Mouse (Mus musculus) liver (tissue): ENCODE measurements around the gene Dhdh.
A peak's percentile ranks its signal among the peaks of the same experiment; 100 is the strongest.
"Not testable (repeated sequence)": the region's sequence is repeated elsewhere in the genome, so short reads cannot be mapped to it uniquely, and the experiment has no call there.

Experiments
- DNase-seq: peaks from one replicate; pipeline ENCODE4 v3.0.0-alpha.2; 2020; ENCODE audit warnings: mixed read lengths

Gene Dhdh

GRCm38 (mm10) chr7:45509912-45510787 lies 21.5 kb upstream of the Dhdh start, which contains the start of gene Nucb1:
TSS of gene Nucb1 (minus strand) at chr7:45510406.
- peak; percentile 96 for DNase-seq

GRCm38 (mm10) chr7:45509181-45509882 lies 20.7 kb upstream of the Dhdh start:
- DNase-seq, result peak; percentile 67

DNA sequence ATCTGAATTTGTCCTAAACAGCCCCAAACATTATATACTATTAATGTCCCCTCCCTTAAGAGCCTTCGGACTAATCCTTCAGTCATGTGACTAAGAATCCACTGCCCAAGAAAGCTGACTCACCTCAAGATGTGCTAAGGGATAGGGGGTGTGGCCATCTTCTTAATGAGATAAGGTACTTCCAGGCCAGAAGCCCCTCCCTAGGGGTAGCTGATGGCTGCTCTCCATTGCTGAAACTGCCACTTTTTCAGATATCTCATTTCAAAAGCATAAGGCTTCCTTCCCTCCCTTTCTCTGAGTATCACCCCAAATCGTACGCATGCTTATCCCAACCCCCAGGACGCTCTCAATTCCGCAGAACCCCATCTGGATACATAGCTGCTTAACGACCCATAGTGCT lies 20.0 kb upstream of the Dhdh start:
- DNase-seq, result peak; percentile 85

DNA sequence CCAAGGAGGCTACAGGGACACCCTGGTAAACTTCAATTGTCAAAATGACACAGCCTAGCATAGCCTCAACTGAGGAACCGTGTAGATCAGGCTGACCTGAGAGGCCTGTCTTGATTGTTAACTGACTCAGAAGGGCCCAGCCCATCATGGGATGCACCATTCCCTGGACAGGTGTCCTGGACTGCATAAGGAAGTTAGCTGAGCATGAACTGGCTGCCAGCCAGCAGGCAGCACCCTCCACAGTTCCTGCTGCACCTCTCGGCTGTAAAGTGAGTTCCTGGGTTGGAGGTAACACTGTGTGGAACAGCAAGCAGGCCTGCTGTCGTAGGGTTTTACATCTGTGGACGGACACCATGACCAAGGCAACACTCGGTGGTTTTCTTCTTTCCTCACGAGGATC lies 19.0 kb upstream of the Dhdh start:
- no peak for DNase-seq

- no peak for DNase-seq
Measured at GRCm38 (mm10) chr7:45498427-45498826, 9.8 kb upstream of the Dhdh start.

DNA sequence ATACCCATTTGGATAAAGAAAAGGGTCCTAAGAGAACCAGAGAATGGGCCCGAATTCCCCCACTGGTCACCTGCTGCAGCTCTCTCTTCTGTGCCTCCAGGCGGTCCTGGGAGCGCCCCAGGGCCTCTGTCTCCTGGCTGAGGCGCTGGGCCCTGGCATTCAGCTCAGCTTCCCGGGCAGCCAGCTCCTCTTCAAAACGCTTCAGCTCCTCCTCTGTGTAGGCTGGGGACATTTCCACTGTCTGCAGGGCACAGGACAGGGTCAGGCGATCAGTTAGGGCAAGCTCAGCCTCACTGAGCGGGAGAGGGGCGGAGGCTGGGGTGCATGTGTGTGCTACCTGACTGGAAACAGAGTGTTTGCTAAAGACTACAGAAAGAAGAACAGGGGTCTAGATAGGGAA lies 5.9 kb upstream of the Dhdh start:
- DNase-seq, result no peak

- no peak for DNase-seq
Measured at GRCm38 (mm10) chr7:45492951-45493350, 4.3 kb upstream of the Dhdh start.

- DNase-seq, result no peak
Measured at GRCm38 (mm10) chr7:45492225-45492844, 3.7 kb upstream of the Dhdh start.

DNA sequence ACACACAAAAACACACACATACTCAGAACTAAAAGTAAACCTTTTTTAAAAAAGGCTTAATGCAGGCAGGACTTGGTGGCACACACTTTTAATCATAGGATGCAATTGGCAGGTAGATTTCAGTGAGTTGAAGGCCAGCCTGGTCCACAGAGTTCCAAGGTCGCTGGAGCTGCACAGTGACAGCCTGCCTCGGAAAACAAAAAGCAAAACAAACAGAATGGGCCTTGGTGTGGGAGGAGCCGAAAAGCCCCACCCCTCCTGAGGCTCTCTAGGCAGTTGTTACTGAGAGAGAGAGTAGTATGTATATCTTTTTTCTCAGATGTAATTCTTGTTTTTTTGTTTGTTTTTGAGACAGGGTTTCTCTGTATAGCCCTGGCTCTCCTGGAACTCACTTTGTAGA lies 2.7 kb upstream of the Dhdh start:
- peak; percentile 63 for DNase-seq

DNA sequence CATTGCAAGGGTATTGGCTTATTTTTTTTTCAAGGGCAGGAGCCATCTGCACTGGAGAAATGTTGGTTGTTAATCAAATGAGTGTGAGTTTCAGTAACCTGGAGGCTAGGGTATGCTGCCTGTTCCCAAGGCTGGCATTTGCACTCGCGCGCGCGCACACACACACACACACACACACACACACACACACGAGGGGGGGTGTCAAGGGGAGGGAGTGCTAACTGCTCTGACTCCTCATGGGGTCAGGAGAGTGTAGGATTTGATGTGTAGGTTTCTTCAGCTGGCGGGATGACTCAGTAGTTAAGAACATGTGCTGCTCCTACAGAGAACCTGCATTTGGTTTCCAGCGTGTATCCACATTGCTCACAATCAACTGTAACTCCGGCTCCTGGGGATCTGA lies 2.2 kb upstream of the Dhdh start:
- DNase-seq, result peak; percentile 30

DNA sequence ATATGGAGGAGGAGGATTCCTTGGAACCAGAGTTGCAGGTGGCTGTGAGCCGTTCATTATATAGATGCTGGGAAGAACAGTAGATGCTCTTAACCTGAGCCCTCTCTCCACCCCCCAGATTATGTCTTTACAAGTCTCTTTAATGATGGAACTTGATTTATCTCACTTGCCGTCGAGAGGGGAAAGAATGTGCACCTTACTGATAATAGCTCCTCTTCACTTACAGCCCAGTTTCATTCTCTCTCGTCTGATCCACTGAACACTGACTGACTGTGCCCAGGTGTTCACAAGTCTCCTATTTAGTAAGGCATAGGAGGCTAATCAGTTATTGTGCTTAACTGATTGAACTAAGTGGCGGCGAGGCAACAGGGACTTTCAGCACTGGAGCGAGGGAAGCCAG lies 973 bp upstream of the Dhdh start:
- DNase-seq, result no peak

- no peak for DNase-seq
Measured at GRCm38 (mm10) chr7:45487861-45488292, 728 bp downstream of the Dhdh start.

DNA sequence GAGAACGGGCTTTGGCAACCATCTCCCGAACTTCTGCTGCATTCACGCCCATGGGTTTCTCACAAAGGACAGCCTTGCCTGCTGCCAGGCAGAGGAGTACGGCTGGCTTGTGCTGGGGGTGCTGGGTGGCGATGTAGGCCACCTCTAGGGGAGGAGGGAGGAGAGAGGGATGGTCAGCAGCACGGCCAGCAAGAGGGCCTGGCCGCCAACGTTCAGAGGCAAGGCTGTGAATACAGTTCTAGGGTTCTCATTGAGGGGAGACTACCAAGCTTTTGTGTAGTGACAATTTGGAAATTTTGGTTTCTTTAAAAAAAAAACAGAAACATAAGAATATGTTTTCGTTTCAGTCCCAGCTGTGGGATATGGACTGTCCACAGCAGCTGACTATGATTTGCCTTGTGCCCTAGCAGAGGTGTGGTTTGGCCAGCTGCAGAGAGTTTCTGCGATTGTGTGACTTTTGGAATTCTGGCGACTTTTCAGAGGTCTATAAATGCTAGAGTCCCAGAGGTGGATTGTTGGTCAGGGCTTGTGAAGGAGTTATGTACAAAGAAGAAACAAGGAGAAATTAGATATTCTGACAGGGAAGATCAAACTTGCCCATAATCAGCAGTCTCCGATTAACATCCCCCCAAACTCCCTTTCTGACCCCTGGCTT lies 1.7 kb downstream of the Dhdh start, which contains the start of gene Gm45808:
TSS of gene Gm45808 (minus strand) at position 51 of the 655 bp plus-strand sequence.
- no peak for DNase-seq

- peak; percentile 42 for DNase-seq
Measured at GRCm38 (mm10) chr7:45486158-45486557, 2.4 kb downstream of the Dhdh start.

- not testable (repeated sequence) for DNase-seq
Measured at GRCm38 (mm10) chr7:45484985-45485384, 3.6 kb downstream of the Dhdh start.

DNA sequence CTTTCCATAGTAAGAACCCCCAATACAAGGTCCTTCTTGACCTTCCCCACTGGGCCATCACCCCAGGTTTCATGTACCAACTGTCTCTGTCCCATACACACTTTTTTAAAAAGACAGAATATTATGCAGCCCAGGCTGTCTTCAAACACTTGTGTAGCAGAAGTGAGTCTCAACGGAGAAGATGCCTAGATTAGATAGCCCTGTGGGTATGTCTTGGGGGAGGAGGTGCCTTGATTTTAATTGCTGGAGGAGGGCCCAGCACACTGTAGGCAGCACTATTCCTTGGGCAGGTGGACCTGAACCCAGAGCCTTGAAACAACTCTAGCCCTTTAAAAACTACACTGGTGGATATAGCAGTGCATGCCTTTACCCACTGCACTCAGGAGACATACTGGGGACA lies 6.4 kb downstream of the Dhdh start:
- DNase-seq, result no peak

DNA sequence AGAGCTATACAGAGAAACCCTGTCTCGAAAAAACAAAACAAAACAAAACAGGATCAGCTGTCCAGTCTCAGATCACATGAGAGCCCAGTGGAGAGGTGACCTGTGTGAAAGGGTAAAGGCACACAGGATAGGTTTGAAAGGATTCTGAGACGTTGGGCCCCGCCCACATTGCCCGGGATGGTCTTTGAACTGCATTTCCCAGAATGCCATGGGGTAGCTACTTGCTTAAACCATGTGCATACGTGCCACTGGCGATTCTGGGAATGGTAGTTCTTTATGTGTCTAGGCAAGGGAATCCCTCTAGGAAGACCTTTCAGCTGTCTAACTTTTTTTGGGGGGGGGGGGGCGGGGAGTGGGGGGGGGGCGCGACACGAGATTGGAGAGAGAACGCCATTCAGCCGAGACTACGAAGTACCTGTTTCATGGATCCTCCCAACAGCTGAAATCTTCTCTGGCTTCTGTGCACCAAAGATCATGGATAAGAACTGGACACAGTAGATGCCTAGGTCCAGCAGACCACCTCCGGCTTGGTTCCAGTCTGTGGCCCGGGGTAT lies 7.2 kb downstream of the Dhdh start, which contains the start of gene Tulp2:
TSS of gene Tulp2 (plus strand) at position 504 of the 554 bp plus-strand sequence.
- DNase-seq, result peak; percentile 75

GRCm38 (mm10) chr7:45480310-45480709 lies 8.3 kb downstream of the Dhdh start:
- DNase-seq, result not testable (repeated sequence)

DNA sequence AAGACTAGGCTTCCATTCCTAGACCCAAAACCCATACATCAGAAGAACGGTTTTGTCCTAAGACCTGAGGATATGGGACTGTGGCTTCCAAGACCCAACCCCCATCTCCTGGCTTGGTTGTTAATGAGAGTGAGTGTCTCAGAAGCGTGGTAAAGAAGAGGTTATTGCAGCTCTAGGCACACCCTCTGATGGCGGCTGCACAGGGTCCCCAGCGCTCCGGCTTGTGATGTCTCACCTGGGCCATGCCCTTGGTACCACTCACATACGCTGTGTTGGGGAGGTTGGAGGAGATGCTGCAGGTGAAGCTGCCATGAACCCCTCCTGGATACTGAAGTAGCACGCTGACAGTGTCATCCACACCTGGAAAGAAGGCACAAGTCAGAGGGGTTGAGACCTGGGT lies 9.8 kb downstream of the Dhdh start:
- no peak for DNase-seq

GRCm38 (mm10) chr7:45477003-45477402 lies 11.6 kb downstream of the Dhdh start:
- DNase-seq, result peak; percentile 68

GRCm38 (mm10) chr7:45476453-45476852 lies 12.2 kb downstream of the Dhdh start:
- DNase-seq, result no peak

DNA sequence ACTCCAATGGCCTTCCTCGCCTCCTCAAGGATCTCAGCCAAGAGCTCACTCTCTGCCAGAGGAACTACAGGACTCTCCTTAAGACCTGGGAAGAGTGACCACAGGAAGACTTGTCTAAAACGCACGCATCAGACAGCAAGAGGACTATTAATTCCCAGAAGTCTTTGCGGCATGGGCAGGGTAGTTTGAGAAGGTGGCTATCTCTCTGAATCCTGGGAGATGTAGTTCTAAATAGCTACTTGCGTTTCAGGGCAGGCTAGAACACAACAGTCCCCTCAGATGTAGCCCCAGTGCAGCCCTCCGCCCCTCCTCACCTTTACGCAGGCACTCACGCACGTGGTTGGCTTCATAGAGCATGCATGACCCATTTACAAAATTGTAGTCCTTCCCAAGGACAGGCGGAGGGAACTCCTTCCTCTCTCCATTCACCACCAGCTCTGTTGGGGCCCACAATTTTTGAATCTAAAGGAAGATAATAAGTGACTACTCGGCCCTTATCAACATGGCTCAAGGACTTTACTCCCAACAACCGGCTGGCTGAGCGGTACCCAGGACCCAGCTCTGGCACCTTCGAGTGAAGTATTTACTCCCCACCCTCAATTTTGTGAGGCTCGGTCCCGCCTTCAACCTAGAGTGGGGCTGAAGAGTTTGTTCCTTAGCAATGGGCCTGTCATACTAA lies 13.2 kb downstream of the Dhdh start:
- peak; percentile 63 for DNase-seq
